Mouse (Mus musculus) hindbrain, embryonic 12.5 days (tissue): ENCODE data around the gene Ppp1r14b. TPM values are rescaled to one million over a fixed set of nuclear protein-coding genes. Genes with fewer than 3 reads are reported as not detected.
A peak's percentile ranks its signal among the peaks of the same experiment; 100 is the strongest.

Experiments used
- ATAC-seq: fragments of 200-750 bp; cut with Nextera tagmentation; 2 replicates; pipeline ENCODE4 v1.8.0; 2017; ENCODE audit warnings: moderate TSS enrichment; ENCODE audit not compliant: low FRiP score
- H3K27ac ChIP-seq: fragments of 300-500 bp; sonication (generic); 2 replicates; pipeline ENCODE4 v1.5.1; 2016; ENCODE audit warnings: mild to moderate bottlenecking
- H3K27me3 ChIP-seq: fragments of 300-500 bp; sonication (generic); 2 replicates; pipeline ENCODE4 v1.6.1; 2016; ENCODE audit warnings: mild to moderate bottlenecking
- H3K36me3 ChIP-seq: fragments of 300-500 bp; sonication (generic); 2 replicates; pipeline ENCODE4 v1.6.1; 2016; ENCODE audit warnings: mild to moderate bottlenecking
- H3K4me1 ChIP-seq: fragments of 300-500 bp; sonication (generic); 2 replicates; pipeline ENCODE4 v1.6.1; 2016
- H3K4me2 ChIP-seq: fragments of 300-500 bp; sonication (generic); replicated peaks from 2 replicates; pipeline ENCODE4 v1.6.1; 2016; ENCODE audit warnings: mild to moderate bottlenecking
- H3K4me3 ChIP-seq: fragments of 300-500 bp; sonication (generic); 2 replicates; pipeline ENCODE4 v1.5.1; 2016; ENCODE audit warnings: mild to moderate bottlenecking
- H3K9ac ChIP-seq: fragments of 300-500 bp; sonication (generic); 2 replicates; pipeline ENCODE4 v1.6.1; 2016; ENCODE audit warnings: mild to moderate bottlenecking, moderate library complexity
- H3K9me3 ChIP-seq: fragments of 300-500 bp; sonication (generic); replicated peaks from 2 replicates; pipeline ENCODE4 v1.6.1; 2016; ENCODE audit warnings: mild to moderate bottlenecking
- WGBS: fragments of 180-500 bp; shearing (Covaris S2); methylation state at CpG from one replicate; pipeline ENCODE4 v1.1.7; 2016; 5-methylcytosine and 5-hydroxymethylcytosine counted together
- polyA plus RNA-seq: library from polyadenylated mRNA; unstranded; fragments of >200 nt; fragmentation: Nextera tagmentation; extraction: Ambion mirVana; gene quantifications from 2 replicates; pipeline ENCODE4 v1.2.1, GENCODE M21; 2016

Gene Ppp1r14b
- polyA plus RNA-seq, 1 experiment from 2014 or later = 259 TPM

DNA sequence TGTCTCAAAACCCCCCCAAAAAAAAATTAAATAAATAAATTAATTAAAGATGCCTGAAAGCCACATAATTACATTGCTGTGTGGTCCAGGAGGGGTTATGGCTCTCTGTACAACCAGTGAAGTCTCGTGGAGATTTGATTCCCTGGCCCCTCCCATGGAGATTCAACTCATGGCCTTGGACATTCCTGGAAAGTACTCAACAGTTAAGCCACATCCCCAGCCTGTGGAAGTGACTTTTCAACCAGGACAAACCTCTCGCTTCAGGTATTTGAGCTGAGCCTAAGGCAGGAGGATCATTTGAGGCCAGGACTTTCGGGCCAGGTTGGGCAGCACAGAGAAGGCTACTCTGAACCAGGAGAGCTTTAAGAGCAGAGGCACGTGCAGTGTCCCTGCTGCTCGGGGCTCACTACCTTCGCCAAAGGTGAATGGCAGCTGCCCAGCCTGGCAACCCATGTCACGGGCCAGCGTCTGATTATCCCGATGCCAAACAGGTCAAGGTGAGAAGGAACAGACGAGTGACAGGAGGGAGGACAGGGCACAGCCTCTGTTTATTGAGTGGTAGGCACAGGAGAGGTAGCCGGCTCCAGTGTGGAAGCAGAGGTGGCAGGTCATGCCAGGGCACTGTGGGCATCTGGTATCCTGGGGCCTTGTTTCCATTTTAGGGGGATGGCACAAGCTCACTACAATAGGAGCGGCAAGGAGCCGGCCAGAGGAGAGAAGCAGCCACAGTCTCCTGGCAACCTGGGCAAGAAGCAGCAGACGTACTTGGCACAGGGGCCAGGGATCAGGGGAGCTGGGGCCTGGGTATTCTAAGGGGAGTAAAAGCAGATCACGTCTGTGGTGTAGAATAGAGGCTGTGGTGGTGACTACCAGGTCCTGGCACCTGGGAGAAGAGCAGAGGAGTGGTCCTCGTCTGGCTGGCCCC lies 37.0 kb upstream of the Ppp1r14b start:
- Histone ChIP-seq H3K4me2 (no peak overlapping the region), H3K9ac (no peak overlapping the region), H3K9me3 (no peaks in the 10 kb centered on the region), H3K4me1 (peaks cover 43% of the 10 kb centered on the region), H3K27ac (no peak overlapping the region), H3K27me3 (peaks cover 39% of the 10 kb centered on the region), H3K36me3 (no peaks in the 10 kb centered on the region), H3K4me3 (no peak overlapping the region)
- 77% methylated on average over 16 of the region's 16 CpGs for WGBS
- ATAC-seq = no peak

DNA sequence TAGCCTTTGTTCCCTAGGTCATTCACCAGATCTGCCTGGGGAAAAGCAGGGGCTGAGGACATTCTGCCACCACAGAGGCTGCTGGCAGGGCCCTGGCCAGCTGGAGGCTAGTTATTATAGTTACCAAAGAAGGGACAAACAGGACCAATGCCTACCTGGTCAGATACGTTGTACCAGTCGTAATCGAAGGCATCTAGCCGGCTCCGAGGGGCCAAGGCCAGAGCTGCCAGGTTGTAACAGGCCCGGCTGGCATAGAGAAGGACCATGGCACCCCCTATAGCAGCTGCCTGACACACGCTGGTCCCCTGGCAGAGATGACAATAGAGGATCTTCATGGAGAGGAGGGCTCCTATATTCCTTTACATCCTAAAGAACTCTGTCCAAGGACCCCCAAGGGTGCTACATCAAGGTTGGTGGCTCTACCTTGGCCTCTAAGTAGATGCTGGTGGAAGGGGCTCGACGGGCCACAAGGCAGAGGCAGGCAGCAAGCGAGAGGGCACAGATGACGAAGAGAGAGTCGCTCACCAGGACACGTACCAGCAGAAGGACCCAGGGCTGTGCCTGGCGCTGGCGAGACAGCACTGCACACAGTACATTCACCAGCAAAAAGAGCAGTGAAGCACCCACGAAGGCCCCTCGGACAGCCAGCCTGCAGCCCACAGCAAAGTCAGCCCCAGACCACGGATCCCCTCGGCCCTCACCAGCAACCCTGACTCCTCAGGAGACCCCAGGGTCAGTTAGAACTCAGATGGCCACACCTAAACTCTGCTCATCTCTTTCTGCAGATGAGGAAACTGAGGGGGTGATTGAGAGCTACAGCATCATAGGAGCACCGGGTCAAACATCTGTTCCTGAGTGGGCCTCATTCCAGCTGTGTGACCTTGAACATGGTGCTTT lies 35.4 kb upstream of the Ppp1r14b start:
- no peaks in the 10 kb centered on the region for H3K36me3 ChIP-seq
- H3K9me3 ChIP-seq = no peaks in the 10 kb centered on the region
- H3K27ac ChIP-seq = no peak overlapping the region
- H3K4me1 ChIP-seq = peaks cover 35% of the 10 kb centered on the region
- 86% methylated on average over 20 of the region's 20 CpGs for WGBS
- peak overlapping the region; percentile 99 for H3K4me2 ChIP-seq
- peak overlapping the region; percentile 38 for H3K9ac ChIP-seq
- H3K4me3 ChIP-seq = no peak overlapping the region
- peaks cover 24% of the 10 kb centered on the region for H3K27me3 ChIP-seq
- ATAC-seq = no peak

DNA sequence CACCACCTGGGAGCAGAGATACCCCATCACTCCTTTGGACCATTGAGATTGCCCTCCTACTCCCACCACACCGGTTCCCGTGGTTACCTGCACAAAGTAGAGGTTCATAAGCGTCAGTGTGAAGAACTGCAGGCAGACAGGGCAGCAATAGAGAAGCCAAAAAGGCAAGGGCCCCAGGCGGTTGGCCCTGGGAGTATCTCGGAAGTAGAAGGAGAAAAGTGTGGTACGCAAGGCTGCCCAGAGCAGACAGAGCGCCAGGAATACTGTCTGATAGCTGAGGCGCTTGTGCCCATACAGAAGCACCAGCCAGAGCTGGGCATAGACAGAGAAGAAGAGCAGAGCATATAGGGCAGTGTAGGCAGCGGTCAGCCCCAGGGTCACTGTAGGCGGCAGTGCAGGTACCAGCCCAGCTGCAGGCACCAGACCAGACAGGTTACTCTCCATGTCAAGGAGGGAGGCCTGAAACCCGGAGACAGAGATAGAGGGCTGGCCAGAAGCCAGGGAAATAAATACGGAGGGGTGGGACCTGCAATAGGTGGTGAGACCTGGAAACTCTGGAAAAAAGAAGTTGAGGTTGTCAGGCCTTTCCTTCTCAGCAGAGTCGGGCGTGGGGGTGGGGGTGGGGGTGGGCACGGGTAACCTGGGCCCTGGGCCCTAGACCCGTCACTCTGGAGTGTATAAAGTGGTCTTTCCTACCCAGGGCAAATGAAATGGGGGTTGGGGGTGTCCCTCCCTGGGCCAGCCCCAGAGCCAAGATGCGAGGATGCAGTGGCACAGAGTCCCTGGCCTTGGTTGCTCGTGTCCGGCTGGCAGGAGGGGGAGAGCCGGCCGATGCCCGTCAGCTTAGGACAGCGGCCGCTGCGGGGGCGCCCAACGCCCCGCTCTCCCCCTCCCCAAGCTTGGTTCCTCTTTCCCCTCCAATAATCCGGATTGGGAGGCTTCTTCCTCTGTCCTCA lies 34.1 kb upstream of the Ppp1r14b start:
- Histone ChIP-seq H3K27ac (peak overlapping the region; percentile 94), H3K4me2 (peak overlapping the region; percentile 99), H3K9me3 (no peaks in the 10 kb centered on the region), H3K9ac (peak overlapping the region; percentile 90), H3K27me3 (peaks cover 11% of the 10 kb centered on the region), H3K4me1 (peaks cover 33% of the 10 kb centered on the region), H3K36me3 (no peaks in the 10 kb centered on the region), H3K4me3 (peak overlapping the region; percentile 85)
- peak; percentile 42 for ATAC-seq
- 22% methylated on average over 29 of the region's 29 CpGs for WGBS

DNA sequence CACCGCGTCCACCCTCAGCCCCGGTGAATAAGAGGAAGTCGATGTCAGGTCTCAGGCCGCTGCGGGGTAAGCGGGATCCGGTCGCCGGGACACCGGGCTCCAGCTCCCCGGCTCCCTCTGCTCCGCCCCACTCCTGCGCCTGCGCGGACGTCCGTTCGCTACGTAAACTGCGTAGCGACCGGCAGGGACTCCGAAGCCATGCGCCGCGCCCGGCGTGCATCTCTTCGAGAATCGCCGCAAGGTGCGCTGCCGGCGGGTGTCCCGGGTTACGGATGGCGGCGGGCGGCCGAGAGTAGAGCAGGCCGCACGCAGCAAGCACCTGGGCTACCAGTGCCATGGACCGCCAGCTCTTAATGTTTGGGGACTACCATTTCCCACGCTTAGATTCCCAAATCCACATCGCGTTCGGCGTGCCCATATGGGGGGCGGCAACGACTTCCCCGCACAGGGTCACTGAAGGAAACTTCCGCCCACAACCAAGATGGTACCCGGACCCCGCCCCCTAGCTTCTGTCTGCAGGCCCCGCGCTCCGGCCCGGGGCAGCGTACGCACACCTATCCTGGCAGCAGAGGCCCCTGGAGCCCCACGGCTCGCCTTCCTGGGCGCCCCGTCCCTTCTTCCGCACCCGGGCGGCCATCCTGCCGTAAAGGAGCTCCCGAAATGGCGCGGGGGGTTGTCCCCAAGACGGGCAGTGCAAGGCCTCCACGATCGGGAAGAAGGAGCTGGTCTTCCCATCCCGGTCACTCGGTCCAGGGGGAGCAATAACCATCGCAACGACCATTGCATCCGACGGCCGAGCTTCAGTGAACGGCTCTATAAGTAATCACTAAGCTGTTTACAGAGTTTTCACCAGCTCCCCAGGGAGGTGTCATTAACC lies 33.2 kb upstream of the Ppp1r14b start, which contains the start of gene Bad:
Bad (plus strand) TSS at position 490 of the 877 bp plus-strand sequence.
- H3K9ac ChIP-seq = peak within 1 kb of the TSS; percentile 90
- H3K9me3 ChIP-seq = no peaks in the 10 kb centered on the region
- H3K36me3 ChIP-seq = no peaks in the 10 kb centered on the region
- H3K4me2 ChIP-seq = peak within 1 kb of the TSS; percentile 99
- peaks cover 2% of the 10 kb centered on the region for H3K27me3 ChIP-seq
- H3K4me1 ChIP-seq = peaks cover 33% of the 10 kb centered on the region
- H3K27ac ChIP-seq = peak within 1 kb of the TSS; percentile 94
- under 1% methylated on average over 83 of the region's 83 CpGs for WGBS
- H3K4me3 ChIP-seq = peak within 1 kb of the TSS; percentile 85
- ATAC-seq = peak; percentile 84

DNA sequence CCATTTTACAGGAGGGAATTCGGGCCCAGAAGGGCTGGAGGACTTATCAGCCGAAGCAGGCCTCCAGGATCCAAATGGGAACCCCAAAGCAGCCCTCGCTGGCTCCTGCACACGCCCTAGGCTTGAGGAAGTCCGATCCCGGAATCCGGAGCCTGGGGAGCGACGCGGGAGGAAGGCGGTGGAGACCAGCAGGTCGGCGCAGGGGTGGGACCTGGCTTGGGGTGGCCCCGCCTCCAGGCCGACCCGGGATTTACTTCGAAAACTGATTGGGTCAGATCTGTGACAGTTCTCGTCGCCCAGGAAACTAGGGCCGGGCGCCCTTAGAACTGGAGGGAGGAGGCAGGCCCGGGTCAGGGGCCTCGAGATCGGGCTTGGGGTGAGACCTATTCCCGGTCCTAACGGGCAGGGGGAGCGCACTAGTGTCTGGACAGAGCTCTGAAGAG lies 32.5 kb upstream of the Ppp1r14b start, which contains the start of gene Gpr137:
Gpr137 (minus strand) TSS at position 232 of the 443 bp plus-strand sequence.
- Histone ChIP-seq H3K4me1 (peaks cover 33% of the 10 kb centered on the region), H3K4me2 (peak within 1 kb of the TSS; percentile 99), H3K4me3 (peak within 1 kb of the TSS; percentile 85), H3K27ac (peak within 1 kb of the TSS; percentile 94), H3K9ac (peak within 1 kb of the TSS; percentile 90), H3K9me3 (no peaks in the 10 kb centered on the region), H3K27me3 (peaks cover 2% of the 10 kb centered on the region; the same call in 1 of the 2 replicates), H3K36me3 (no peaks in the 10 kb centered on the region)
- under 1% methylated on average over 27 of the region's 27 CpGs for WGBS
- ATAC-seq = peak; percentile 84

DNA sequence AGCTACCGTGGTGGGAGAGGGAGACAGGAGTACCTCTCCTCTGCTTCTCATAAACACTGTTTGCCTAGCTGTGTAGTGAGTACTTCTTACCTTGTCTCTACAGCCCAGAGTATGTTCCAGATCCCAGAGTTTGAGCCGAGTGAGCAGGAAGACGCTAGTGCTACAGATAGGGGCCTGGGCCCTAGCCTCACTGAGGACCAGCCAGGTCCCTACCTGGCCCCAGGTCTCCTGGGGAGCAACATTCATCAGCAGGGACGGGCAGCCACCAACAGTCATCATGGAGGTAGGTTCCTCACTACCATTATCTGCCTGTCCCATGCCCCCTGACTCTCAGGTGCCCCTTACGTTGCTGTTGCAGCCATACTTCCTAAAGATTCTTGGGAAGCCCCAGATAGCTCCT lies 32.0 kb upstream of the Ppp1r14b start:
- Histone ChIP-seq H3K4me2 (peak overlapping the region; percentile 99), H3K9ac (peak overlapping the region; percentile 90), H3K9me3 (no peaks in the 10 kb centered on the region), H3K27ac (peak overlapping the region; percentile 94), H3K36me3 (no peaks in the 10 kb centered on the region), H3K27me3 (peaks cover 2% of the 10 kb centered on the region; the same call in 1 of the 2 replicates), H3K4me3 (peak overlapping the region; percentile 85), H3K4me1 (peaks cover 33% of the 10 kb centered on the region)
- 30% methylated on average over 5 of the region's 5 CpGs for WGBS
- no peak for ATAC-seq

DNA sequence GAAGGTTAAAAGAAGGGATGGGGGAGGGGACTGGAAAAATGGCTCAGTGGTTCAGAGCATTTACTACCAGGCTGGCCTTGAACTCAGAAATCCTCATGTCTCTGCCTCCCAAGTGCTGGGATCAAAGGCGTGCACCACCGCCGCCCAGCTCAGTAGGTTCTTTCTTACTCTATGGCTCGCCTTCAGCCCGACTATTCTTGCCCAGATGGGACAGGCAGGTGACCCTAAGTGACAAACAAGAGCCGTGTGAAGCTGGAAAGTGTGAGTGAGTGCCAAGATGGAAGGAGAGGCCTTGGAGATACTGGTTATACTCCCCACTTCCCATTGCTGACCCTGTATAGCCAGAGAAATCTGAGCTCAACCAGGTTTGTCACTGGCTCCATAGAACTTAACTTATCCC lies 31.1 kb upstream of the Ppp1r14b start:
- Histone ChIP-seq H3K27me3 (no peaks in the 10 kb centered on the region), H3K36me3 (no peaks in the 10 kb centered on the region; the same call in 1 of the 2 replicates), H3K27ac (no peak overlapping the region), H3K4me3 (no peak overlapping the region), H3K9ac (no peak overlapping the region), H3K4me2 (no peak overlapping the region), H3K4me1 (peaks cover 29% of the 10 kb centered on the region), H3K9me3 (no peaks in the 10 kb centered on the region)
- 92% methylated on average over 6 of the region's 6 CpGs for WGBS
- ATAC-seq = no peak

DNA sequence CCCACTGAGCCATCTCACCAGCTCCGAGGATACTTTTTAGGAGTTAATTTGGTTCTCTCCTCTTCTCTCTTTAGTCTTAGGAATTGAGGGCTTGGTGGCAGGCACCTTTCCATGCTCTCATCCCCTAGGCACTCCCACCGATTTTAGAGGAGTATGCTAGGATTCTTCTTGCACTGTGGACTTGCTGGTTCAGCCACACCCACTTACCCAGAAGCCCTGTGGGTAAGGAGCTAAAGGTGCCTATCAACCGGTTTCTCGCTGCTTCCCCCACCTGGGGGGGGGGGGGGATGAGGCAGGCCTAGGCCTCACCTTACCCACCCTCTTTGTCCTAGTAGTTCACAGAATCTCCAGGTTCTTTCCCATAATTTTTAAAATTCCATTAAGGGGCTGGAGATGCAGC lies 27.0 kb upstream of the Ppp1r14b start:
- no peak overlapping the region for H3K4me2 ChIP-seq
- no peak overlapping the region for H3K9ac ChIP-seq
- H3K4me3 ChIP-seq = no peak overlapping the region
- H3K27ac ChIP-seq = no peak overlapping the region
- H3K27me3 ChIP-seq = no peaks in the 10 kb centered on the region
- WGBS = 44% methylated on average over 4 of the region's 4 CpGs
- no peak for ATAC-seq
- no peaks in the 10 kb centered on the region for H3K9me3 ChIP-seq
- no peaks in the 10 kb centered on the region; the same call in 1 of the 2 replicates for H3K36me3 ChIP-seq
- H3K4me1 ChIP-seq = peaks cover 20% of the 10 kb centered on the region

DNA sequence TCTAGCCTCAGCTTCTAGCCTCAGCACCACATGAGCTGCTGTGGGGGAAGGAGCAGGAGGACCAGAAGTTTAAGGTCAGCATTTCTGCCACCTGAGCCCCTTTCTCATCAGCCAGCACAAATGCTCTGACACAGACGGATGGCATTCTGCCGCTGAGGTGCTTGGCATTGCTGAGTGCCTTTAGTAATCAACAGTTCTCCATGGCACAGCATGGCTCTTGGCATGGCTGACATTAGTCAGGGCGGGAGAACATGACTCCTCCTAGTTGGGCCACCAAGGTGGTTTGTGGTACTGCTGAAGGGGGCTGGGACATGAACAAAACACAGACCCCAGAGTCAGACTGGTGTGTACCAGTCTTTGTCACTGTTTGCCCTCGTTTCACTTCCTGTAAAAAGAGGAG lies 26.6 kb upstream of the Ppp1r14b start:
- 77% methylated on average over 4 of the region's 4 CpGs for WGBS
- Histone ChIP-seq H3K9ac (no peak overlapping the region), H3K9me3 (no peaks in the 10 kb centered on the region)

DNA sequence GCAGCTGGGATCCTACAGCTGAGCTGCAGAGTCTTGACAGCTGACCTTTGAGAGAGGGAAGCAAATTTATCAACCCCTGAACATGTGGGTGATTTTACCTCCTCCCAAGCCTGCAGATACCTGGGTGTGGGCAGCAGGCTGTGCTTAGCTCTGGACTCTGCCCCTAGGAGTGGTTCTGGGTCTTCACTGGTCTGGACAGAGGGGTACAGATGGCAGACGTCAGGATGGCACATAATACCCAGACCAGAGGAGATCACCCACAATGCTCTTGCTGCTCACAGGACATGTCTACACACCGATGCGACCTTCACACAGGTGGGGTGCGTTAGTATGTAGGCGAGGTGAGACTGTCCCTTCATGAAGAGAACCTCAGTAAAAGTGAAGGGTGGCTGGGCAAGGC lies 25.2 kb upstream of the Ppp1r14b start:
- H3K4me2 ChIP-seq = 0 out of 2 replicates have a peak overlapping the region, but pooled peaks have one; percentile 95
- H3K9me3 ChIP-seq = no peaks in the 10 kb centered on the region
- no peak for ATAC-seq
- 89% methylated on average over 5 of the region's 5 CpGs for WGBS
- H3K36me3 ChIP-seq = no peaks in the 10 kb centered on the region; the same call in 1 of the 2 replicates
- no peak overlapping the region for H3K27ac ChIP-seq
- H3K4me1 ChIP-seq = peaks cover 22% of the 10 kb centered on the region
- no peaks in the 10 kb centered on the region for H3K27me3 ChIP-seq
- no peak overlapping the region for H3K9ac ChIP-seq
- no peak overlapping the region for H3K4me3 ChIP-seq

More for the DNA sequence above, 26.6 kb upstream of the Ppp1r14b start:
- Histone ChIP-seq H3K4me3 (no peak overlapping the region), H3K27me3 (no peaks in the 10 kb centered on the region), H3K4me1 (peaks cover 19% of the 10 kb centered on the region), H3K36me3 (no peaks in the 10 kb centered on the region; the same call in 1 of the 2 replicates), H3K4me2 (no peak overlapping the region), H3K27ac (no peak overlapping the region)
- ATAC-seq = no peak
